Mouse (Mus musculus): ENCODE measurements around the gene Gldc.

DNA sequence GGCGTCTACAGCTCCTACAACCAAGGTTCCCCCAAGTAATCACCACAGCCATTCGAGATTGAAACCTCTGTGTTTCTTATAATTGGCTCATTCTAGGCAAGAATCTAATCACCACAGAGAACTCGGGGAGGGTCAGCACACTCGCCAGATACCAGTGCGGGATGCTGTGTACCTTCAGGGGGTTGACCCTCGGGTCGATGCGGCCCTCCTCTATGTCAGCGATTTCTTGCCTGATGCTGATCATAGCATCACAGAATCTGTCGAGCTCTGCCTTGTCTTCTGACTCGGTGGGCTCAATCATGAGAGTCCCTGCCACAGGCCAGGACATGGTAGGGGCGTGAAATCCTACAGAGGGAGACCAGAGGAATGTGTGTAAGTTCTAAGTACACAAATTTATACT, 74.7 kb downstream of the Gldc start:
- TF ChIP-seq POLR2A (IDR thresholded peaks at IDR 0.05; ENCODE audit: low read depth, low read length) (no peak), CTCF (conservative IDR thresholded peaks at IDR 0.05; ENCODE audit: insufficient read depth, insufficient read length, low read depth, low read length) (no peak)
